Mouse (Mus musculus) kidney, adult 2 months (tissue): ENCODE measurements around the gene Pknox2. TPM values are rescaled to one million over a fixed set of nuclear protein-coding genes. Genes with fewer than 3 reads are reported as not detected.

ENCODE experiments used
- DNase-seq: peaks from one replicate; pipeline ENCODE4 v3.0.0; 2021
- H3K27ac ChIP-seq: fragments of 200-500 bp; 2 replicates; pipeline ENCODE4 v1.5.1; 2012; ENCODE audit warnings: low read depth, low read length, control low read depth, inconsistent platforms; ENCODE audit not compliant: insufficient read depth
- H3K27me3 ChIP-seq: fragments of 200-500 bp; replicated peaks from 2 replicates; pipeline ENCODE4 v1.6.1; 2012; ENCODE audit warnings: mild to moderate bottlenecking, moderate library complexity, low read length, inconsistent platforms; ENCODE audit not compliant: control insufficient read depth, insufficient read depth
- H3K36me3 ChIP-seq: fragments of 200-500 bp; 2 replicates; pipeline ENCODE4 v1.6.1; 2012; ENCODE audit warnings: mild to moderate bottlenecking, moderate library complexity, low read length, inconsistent platforms; ENCODE audit not compliant: control insufficient read depth, insufficient read depth
- H3K4me1 ChIP-seq: fragments of 200-500 bp; 2 replicates; pipeline ENCODE4 v1.6.1; 2011; ENCODE audit warnings: low read length; ENCODE audit not compliant: control insufficient read depth, insufficient read depth
- H3K4me3 ChIP-seq: fragments of 200-500 bp; 2 replicates; pipeline ENCODE4 v1.5.1; 2011; ENCODE audit warnings: mild to moderate bottlenecking, low read depth, low read length, control low read depth; ENCODE audit not compliant: insufficient read depth
- CTCF ChIP-seq: fragments of 200-500 bp; conservative IDR thresholded peaks from 2 replicates; pipeline ENCODE4 v1.5.1; 2011; ENCODE audit warnings: low read depth, mild to moderate bottlenecking, control low read depth, low read length, moderate library complexity, mixed read lengths; ENCODE audit not compliant: insufficient read depth, insufficient read length
- POLR2A ChIP-seq: fragments of 200-500 bp; IDR thresholded peaks from one replicate; pipeline ENCODE4 v1.6.1; 2011; ENCODE audit warnings: low read depth, low read length, control low read depth
- WGBS: fragments of 180-500 bp; shearing (Covaris S2); methylation state at CpG from one replicate; pipeline ENCODE4 v1.1.7; 2018; 5-methylcytosine and 5-hydroxymethylcytosine counted together
- polyA plus RNA-seq: library from polyadenylated mRNA; depleted of rRNA; stranded (reverse); fragments of >200 nt; gene quantifications from 2 replicates; pipeline ENCODE4 v1.2.3, GENCODE M21; 2012

The Pknox2 gene
- polyA plus RNA-seq, 1 experiment = 7.1 TPM

- Histone ChIP-seq H3K27me3 (no peaks in the 10 kb centered on the region), H3K36me3 (no peaks in the 10 kb centered on the region), H3K4me1 (no peaks in the 10 kb centered on the region), H3K4me3 (no peak overlapping the region), H3K27ac (no peak overlapping the region)
- DNase-seq = no peak
- 73% methylated on average over 5 of the region's 5 CpGs for WGBS
- no peak for TF ChIP-seq CTCF
- TF ChIP-seq POLR2A = no peak
These were observed 6.6 kb downstream of the Pknox2 start for GRCm38 (mm10) chr9:37140464-37141181.

- 12% methylated on average over 8 of the region's 8 CpGs for whole genome bisulfite sequencing
- no peaks in the 10 kb centered on the region for H3K27me3 ChIP-seq
- TF ChIP-seq CTCF (no peak), POLR2A (no peak)
- no peaks in the 10 kb centered on the region for H3K4me1 ChIP-seq
- no peaks in the 10 kb centered on the region for H3K36me3 ChIP-seq
- H3K27ac ChIP-seq = no peak overlapping the region
- H3K4me3 ChIP-seq = no peak overlapping the region
- DNase-seq = peak; percentile 34
These were observed 7.7 kb downstream of the Pknox2 start for GRCm38 (mm10) chr9:37139514-37139913.

DNA sequence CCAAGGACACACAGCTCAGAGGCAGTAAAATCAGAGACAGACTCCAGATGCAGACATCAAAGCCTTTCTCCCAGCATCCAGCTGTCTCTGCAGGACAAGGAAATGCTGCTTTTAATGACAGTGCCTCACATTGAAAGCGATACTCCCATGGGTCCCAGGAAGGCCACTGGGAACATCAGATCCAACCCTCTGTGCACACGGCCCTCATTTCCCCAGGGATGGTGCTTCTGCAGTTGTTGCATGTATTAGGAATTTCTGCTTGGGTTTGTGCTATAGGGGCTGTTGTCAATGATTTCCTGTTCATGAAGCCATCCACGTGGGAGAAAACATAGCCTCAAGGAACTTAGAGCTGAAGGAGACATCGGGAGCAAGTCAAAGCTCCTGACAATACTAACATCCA lies 8.3 kb downstream of the Pknox2 start:
- Histone ChIP-seq H3K27me3 (no peaks in the 10 kb centered on the region), H3K4me1 (no peaks in the 10 kb centered on the region), H3K4me3 (no peak overlapping the region), H3K36me3 (no peaks in the 10 kb centered on the region), H3K27ac (no peak overlapping the region)
- peak; percentile 27 for DNase-seq
- WGBS = 37% methylated on average over 4 of the region's 4 CpGs
- TF ChIP-seq POLR2A (no peak), CTCF (no peak)

DNA sequence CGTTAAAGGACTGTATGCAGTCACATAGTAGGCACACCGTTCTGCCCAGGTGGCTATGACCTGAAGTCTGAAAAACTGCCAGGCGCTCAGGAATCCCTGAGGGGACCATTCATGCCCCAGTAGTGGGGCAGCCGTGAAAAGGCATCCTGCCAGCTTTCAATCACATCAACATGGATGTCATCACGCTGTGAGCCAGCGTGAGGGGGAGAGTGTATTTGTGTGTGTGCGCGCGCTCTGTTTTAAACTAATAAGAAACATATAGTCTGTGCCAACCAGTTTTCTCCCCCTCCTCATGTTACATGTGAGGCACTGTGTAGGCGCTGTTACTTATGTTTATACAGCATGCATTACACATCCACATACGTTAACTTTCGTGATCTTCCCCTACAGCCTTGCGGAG lies 10.9 kb downstream of the Pknox2 start:
- Histone ChIP-seq H3K27ac (no peak overlapping the region), H3K4me3 (no peak overlapping the region), H3K27me3 (no peaks in the 10 kb centered on the region), H3K4me1 (no peaks in the 10 kb centered on the region), H3K36me3 (no peaks in the 10 kb centered on the region)
- 83% methylated on average over 13 of the region's 13 CpGs for WGBS
- TF ChIP-seq CTCF (no peak), POLR2A (no peak)
- DNase-seq = no peak

DNA sequence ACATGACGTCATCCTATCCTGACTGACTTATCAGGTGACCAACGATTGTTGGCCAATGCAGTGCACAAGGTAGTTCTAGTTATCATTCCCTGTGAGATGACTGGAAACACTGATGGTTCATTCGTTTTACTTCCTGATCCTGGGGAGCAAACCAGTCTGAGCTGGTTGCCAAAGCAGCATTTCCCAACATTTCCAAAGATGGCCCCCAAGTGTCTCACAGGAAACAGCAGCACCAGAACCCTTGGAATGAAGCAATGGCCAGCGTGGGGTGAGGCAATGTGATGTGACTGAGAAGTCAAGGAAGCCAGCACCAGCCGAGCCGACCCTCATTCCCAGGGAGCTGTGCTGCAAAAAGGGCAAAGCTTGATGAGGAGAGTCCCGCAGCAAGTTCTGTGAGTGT lies 13.7 kb downstream of the Pknox2 start:
- no peak for DNase-seq
- Histone ChIP-seq H3K27ac (no peak overlapping the region), H3K4me1 (no peaks in the 10 kb centered on the region), H3K4me3 (no peak overlapping the region), H3K27me3 (no peaks in the 10 kb centered on the region), H3K36me3 (no peaks in the 10 kb centered on the region)
- TF ChIP-seq POLR2A (no peak), CTCF (no peak)
- WGBS = 77% methylated on average over 7 of the region's 7 CpGs

DNA sequence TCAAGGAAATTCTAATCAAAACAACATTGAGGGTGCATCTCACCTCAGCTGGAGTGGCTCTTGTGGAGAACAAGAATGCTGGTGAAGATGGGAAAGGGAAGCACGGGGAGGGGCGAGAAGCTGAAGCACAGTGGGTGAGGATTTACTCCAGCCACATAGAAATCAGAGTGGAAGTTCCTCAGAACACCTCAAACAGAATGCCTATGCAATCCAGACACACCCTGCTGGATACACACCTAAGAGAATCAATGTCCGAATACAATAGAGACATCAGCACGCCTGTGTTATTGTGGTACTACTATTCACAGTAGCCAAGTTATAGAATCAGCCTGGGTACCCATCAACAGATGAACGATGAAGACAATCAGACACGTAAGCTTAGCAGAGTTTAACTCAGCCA lies 18.2 kb downstream of the Pknox2 start:
- H3K27me3 ChIP-seq = no peaks in the 10 kb centered on the region
- H3K4me1 ChIP-seq = no peaks in the 10 kb centered on the region
- no peaks in the 10 kb centered on the region for H3K36me3 ChIP-seq
- no peak overlapping the region for H3K4me3 ChIP-seq
- DNase-seq = no peak
- no peak overlapping the region for H3K27ac ChIP-seq
- 96% methylated on average over 6 of the region's 6 CpGs for WGBS
- no peak for TF ChIP-seq POLR2A
- no peak for TF ChIP-seq CTCF

DNA sequence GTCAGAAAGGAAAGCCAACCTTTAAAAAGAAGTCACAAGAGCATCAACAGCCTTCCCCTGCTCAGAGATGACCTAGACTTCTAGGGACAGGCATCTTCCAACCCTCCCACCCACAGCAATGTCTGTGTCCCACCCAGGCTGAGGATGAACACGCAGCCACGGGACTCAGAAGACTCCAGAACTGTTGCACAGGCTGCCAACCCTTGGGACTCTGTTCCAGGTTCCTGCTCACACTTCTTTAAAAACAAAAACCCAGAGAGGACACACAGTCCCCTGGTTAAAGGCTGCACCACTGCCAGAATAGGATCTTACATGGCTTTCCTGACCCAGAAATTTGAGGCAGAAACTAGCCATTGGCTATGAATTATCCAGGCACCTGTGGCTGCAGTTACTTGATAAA lies 21.0 kb downstream of the Pknox2 start:
- 80% methylated on average over 2 of the region's 2 CpGs for WGBS
- no peaks in the 10 kb centered on the region for H3K27me3 ChIP-seq
- H3K36me3 ChIP-seq = no peaks in the 10 kb centered on the region
- TF ChIP-seq CTCF (no peak), POLR2A (no peak)
- no peak for DNase-seq
- no peaks in the 10 kb centered on the region for H3K4me1 ChIP-seq
- H3K27ac ChIP-seq = no peak overlapping the region
- no peak overlapping the region for H3K4me3 ChIP-seq
